Mouse (Mus musculus): ENCODE measurements around the gene Cradd. TPM values are rescaled to one million over a fixed set of nuclear protein-coding genes. Genes with fewer than 3 reads are reported as not detected.

The Cradd gene
- 12.0 and 14.4 TPM in 2 replicates for polyA plus RNA-seq (2016; fragmentation: Nextera tagmentation; extraction: Ambion mirVana)

DNA sequence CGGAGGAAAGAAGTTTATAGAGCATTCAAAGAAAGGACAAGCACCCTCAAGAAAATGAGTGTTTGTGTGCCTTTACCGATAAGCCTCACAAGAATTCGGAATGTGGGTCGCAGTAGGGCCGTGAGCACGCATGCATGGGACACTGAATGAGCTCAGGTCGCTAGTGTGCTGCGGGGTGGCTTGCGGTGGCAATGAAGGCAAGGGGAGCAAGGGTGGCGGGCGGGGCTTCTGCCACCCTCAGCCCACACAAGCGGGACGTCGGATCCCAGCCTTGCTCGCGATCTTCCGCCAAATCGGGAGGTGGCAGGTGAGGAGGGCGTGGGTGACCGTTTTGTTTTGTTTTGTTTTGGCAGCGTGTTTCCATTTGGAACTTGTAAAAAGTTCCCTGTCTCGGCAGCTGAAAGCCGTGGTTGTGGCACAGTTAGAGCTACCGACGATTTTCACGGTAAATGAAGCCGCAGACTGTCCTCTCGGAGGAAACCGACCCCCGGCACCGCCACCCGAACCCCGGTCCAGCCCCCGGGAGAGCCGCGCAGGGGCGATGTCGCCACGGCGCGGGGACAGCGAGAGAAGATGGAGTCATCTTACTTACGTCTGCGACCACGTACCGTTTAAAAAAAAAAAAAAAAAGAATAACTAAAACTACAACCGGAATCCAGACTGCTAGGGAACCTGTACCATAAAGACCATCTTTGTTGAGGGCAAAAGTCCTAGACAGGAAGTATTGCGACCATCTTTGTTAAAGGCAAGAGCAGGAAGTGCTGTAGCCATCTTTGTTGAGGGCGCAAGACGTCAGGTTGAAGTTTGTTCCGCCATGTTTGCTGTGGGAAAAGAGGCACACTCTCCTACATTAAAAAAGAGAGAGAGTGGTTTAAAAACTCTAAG, at the start of gene Cradd:
TSS of gene Cradd (minus strand) at position 741 of the 885 bp plus-strand sequence.
- peaks cover 12% of the 10 kb centered on the region for H3K4me1 ChIP-seq
- ATAC-seq (ENCODE audit: low FRiP score, low read depth) = peak; percentile 84
- H3K4me3 ChIP-seq = peak within 1 kb of the TSS; percentile 68
- under 1% methylated on average over 51 of the region's 51 CpGs for WGBS
- no peaks in the 10 kb centered on the region for H3K9me3 ChIP-seq
- peak within 1 kb of the TSS; percentile 54 for H3K4me2 ChIP-seq (replicated peaks)
- no peaks in the 10 kb centered on the region for H3K36me3 ChIP-seq
- peak within 1 kb of the TSS; percentile 92 for H3K27ac ChIP-seq (replicated peaks)
- H3K9ac ChIP-seq (replicated peaks) = peak within 1 kb of the TSS; percentile 67
- no peaks in the 10 kb centered on the region for H3K27me3 ChIP-seq

DNA sequence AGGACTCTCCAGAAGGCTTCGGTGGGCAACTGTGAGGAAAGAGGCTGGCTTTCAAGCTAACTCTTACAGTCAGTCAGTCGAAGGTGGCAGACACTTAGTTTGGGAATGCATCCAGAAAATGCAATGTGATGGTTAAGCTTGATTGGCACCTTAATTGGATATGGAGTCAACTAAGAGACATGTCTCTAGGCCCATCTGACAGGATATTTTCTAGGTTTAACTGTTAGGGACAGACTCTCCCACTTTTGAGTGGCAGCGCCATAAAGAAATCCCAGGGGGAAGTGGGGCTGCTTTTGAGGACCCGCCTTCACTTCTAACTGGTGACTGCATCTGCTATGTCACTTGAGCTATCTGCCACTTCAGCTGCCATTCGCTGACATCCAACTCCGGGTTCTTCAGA, 49.4 kb upstream of the Cradd start:
- no peak for ATAC-seq (ENCODE audit: low FRiP score, low read depth)
- 93% methylated on average over 6 of the region's 6 CpGs for WGBS
- H3K4me3 ChIP-seq = no peak overlapping the region
- no peaks in the 10 kb centered on the region for H3K27me3 ChIP-seq
- no peak overlapping the region for H3K9ac ChIP-seq (replicated peaks)
- H3K4me2 ChIP-seq (replicated peaks) = no peak overlapping the region
- no peaks in the 10 kb centered on the region for H3K4me1 ChIP-seq
- H3K9me3 ChIP-seq = no peaks in the 10 kb centered on the region
- H3K27ac ChIP-seq (replicated peaks) = no peak overlapping the region
- no peaks in the 10 kb centered on the region for H3K36me3 ChIP-seq

DNA sequence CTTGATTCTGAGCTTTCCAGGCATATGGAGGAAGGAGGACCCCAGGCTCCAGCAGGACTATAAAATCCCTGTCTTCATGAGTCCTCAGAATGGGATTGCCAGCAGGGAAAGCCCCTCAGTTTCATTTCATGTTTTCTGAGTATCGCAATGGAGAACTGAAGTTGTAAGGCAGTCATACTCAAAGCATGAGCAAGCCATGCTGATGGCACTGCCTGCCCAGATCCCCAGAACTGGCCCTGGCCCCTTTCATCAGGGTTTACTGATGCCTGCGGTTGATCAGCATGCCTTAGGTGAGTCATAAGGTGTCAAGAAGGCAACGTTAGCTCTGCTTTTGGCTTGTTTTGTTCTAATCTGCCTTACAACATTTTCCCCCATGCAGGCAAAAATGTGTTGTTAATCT, 48.0 kb upstream of the Cradd start:
- no peak overlapping the region for H3K27ac ChIP-seq (replicated peaks)
- 90% methylated on average over 3 of the region's 3 CpGs for WGBS

DNA sequence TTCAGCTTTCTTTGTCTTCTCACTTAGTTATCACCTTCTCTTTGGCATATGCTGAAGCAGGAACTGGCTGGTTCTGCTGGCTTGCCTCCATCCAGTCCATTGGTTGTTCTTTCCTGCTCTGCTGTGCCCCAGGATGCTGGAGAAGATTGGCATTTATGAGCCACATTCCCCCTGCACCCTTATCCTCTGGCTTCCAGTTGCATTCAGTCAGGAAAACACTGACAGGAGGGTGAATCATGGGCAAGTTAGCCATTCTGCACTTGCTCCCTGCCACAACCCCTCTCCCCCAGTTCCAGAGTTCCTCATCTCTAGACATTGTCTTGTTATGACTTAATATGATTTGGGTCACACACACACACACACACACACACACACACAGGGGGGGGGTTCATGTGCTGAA, 45.3 kb upstream of the Cradd start:
- no peaks in the 10 kb centered on the region for H3K9me3 ChIP-seq
- ATAC-seq (ENCODE audit: low FRiP score, low read depth) = no peak
- H3K9ac ChIP-seq (replicated peaks) = no peak overlapping the region
- H3K36me3 ChIP-seq = no peaks in the 10 kb centered on the region
- H3K27me3 ChIP-seq = no peaks in the 10 kb centered on the region
- H3K4me2 ChIP-seq (replicated peaks) = no peak overlapping the region
- H3K4me1 ChIP-seq = no peaks in the 10 kb centered on the region
- H3K27ac ChIP-seq (replicated peaks) = no peak overlapping the region
- H3K4me3 ChIP-seq = no peak overlapping the region

More for the DNA sequence above, 48.0 kb upstream of the Cradd start:
- Histone ChIP-seq H3K9me3 (no peaks in the 10 kb centered on the region), H3K9ac (replicated peaks) (no peak overlapping the region), H3K36me3 (no peaks in the 10 kb centered on the region), H3K4me1 (no peaks in the 10 kb centered on the region), H3K27me3 (no peaks in the 10 kb centered on the region), H3K4me3 (no peak overlapping the region), H3K4me2 (replicated peaks) (no peak overlapping the region)
- no peak for ATAC-seq (ENCODE audit: low FRiP score, low read depth)

DNA sequence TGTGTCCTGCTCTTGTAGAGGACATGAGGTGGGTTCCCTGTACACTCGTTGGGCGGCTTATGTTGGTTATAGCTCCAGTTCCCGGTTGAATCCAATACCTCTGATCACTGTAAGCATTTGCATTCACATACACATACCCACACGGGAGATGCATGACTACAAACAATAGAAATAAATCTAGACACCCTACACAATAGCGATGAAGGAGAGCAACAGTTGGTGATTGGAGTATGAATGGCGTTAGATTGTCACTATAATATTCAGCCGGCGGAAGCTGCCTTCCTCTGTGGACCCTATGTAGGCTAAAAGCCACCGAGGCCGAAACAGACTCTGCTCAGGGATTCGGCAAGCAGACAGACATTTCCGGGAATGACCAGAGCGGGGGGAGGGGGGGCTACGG, 44.2 kb upstream of the Cradd start:
- H3K27ac ChIP-seq (replicated peaks) = no peak overlapping the region
- H3K9ac ChIP-seq (replicated peaks) = no peak overlapping the region
- H3K4me2 ChIP-seq (replicated peaks) = no peak overlapping the region
- 93% methylated on average over 14 of the region's 14 CpGs for WGBS
- no peak overlapping the region for H3K4me3 ChIP-seq
- peaks cover 3% of the 10 kb centered on the region; the same call in 1 of the 2 replicates for H3K4me1 ChIP-seq
- H3K9me3 ChIP-seq = no peaks in the 10 kb centered on the region
- ATAC-seq (ENCODE audit: low FRiP score, low read depth) = no peak
- no peaks in the 10 kb centered on the region for H3K36me3 ChIP-seq
- H3K27me3 ChIP-seq = no peaks in the 10 kb centered on the region

DNA sequence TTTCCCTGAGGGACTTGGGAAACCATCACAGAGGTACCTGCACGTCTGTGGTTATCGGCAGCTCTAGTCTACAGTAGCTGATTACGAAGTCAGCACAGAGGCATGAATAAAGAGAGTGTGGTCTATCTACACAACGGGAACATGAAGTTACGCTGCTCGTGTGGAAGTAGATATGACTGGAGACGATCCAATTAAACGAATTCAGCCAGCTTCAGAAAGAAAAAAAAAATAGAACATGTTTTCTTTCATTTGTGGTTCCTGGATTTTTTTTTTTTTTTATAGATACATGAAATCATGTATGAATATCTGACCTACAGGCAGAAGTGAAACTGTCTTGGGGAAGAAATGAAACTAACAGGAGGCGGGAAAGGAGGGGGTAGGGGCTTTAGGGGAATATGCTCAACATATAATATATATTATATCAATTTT, 43.7 kb upstream of the Cradd start:
- H3K4me3 ChIP-seq = no peak overlapping the region
- H3K9ac ChIP-seq (replicated peaks) = no peak overlapping the region
- H3K36me3 ChIP-seq = no peaks in the 10 kb centered on the region
- ATAC-seq (ENCODE audit: low FRiP score, low read depth) = no peak
- H3K27ac ChIP-seq (replicated peaks) = no peak overlapping the region
- H3K4me1 ChIP-seq = peaks cover 3% of the 10 kb centered on the region; the same call in 1 of the 2 replicates
- WGBS = 91% methylated on average over 9 of the region's 9 CpGs
- H3K9me3 ChIP-seq = no peaks in the 10 kb centered on the region
- H3K27me3 ChIP-seq = no peaks in the 10 kb centered on the region
- H3K4me2 ChIP-seq (replicated peaks) = no peak overlapping the region

- WGBS = 81% methylated on average over 7 of the region's 7 CpGs
- Histone ChIP-seq H3K4me3 (no peak overlapping the region), H3K9me3 (no peaks in the 10 kb centered on the region), H3K27ac (replicated peaks) (no peak overlapping the region), H3K4me2 (replicated peaks) (no peak overlapping the region), H3K9ac (replicated peaks) (no peak overlapping the region), H3K4me1 (peaks cover 3% of the 10 kb centered on the region; the same call in 1 of the 2 replicates), H3K27me3 (no peaks in the 10 kb centered on the region), H3K36me3 (no peaks in the 10 kb centered on the region)
- ATAC-seq (ENCODE audit: low FRiP score, low read depth) = no peak
These were observed 43.3 kb upstream of the Cradd start for GRCm38 (mm10) chr10:95367241-95367640.

GRCm38 (mm10) chr10:95362326-95362725, 38.4 kb upstream of the Cradd start:
- peaks cover 3% of the 10 kb centered on the region; the same call in 1 of the 2 replicates for H3K4me1 ChIP-seq
- no peak overlapping the region for H3K4me3 ChIP-seq
- no peaks in the 10 kb centered on the region for H3K36me3 ChIP-seq
- WGBS = 32% methylated on average over 2 of the region's 2 CpGs
- ATAC-seq (ENCODE audit: low FRiP score, low read depth) = no peak
- no peaks in the 10 kb centered on the region for H3K27me3 ChIP-seq
- H3K27ac ChIP-seq (replicated peaks) = no peak overlapping the region
- H3K4me2 ChIP-seq (replicated peaks) = no peak overlapping the region
- H3K9me3 ChIP-seq = no peaks in the 10 kb centered on the region
- H3K9ac ChIP-seq (replicated peaks) = no peak overlapping the region

DNA sequence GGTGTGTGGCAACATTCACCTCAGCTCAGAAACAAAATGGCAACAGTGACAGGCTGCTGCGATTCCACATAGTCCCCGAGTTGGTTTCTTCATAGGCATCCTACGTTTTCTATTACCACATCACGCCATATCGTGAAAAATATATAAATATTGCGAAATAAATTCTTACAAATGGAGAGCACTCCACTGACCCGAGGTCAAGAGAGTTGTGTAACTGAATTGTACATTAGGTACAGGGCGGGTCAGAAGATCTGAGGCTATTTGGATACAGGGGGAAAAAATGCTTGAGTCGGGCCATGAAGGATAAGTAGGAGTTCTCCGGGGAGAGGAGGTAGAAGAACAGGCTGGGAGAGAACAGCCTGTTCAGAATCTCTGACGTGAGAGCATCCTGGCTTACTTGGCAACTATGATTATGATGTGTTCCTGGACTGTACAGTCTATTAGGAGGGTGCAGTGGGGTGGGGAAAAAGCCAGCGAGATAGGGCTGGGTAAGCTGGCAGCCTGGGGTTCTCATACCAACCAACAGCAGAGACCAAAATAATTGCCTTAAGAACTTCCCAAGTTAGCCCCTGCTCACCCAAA, 37.4 kb upstream of the Cradd start:
- Histone ChIP-seq H3K4me1 (peaks cover 3% of the 10 kb centered on the region; the same call in 1 of the 2 replicates), H3K9ac (replicated peaks) (no peak overlapping the region), H3K27me3 (no peaks in the 10 kb centered on the region), H3K36me3 (no peaks in the 10 kb centered on the region), H3K27ac (replicated peaks) (no peak overlapping the region), H3K4me3 (no peak overlapping the region), H3K4me2 (replicated peaks) (no peak overlapping the region), H3K9me3 (no peaks in the 10 kb centered on the region)
- no peak for ATAC-seq (ENCODE audit: low FRiP score, low read depth)
- WGBS = 92% methylated on average over 12 of the region's 12 CpGs

GRCm38 (mm10) chr10:95360048-95360447, 36.1 kb upstream of the Cradd start:
- WGBS = 92% methylated on average over 5 of the region's 5 CpGs
- H3K4me1 ChIP-seq = peaks cover 3% of the 10 kb centered on the region; the same call in 1 of the 2 replicates
- ATAC-seq (ENCODE audit: low FRiP score, low read depth) = no peak
- no peaks in the 10 kb centered on the region for H3K27me3 ChIP-seq
- H3K4me2 ChIP-seq (replicated peaks) = no peak overlapping the region
- H3K9me3 ChIP-seq = no peaks in the 10 kb centered on the region
- H3K4me3 ChIP-seq = no peak overlapping the region
- H3K9ac ChIP-seq (replicated peaks) = no peak overlapping the region
- H3K36me3 ChIP-seq = no peaks in the 10 kb centered on the region
- H3K27ac ChIP-seq (replicated peaks) = no peak overlapping the region

- WGBS = 97% methylated on average over 3 of the region's 3 CpGs
- no peak overlapping the region for H3K4me3 ChIP-seq
- ATAC-seq (ENCODE audit: low FRiP score, low read depth) = no peak
- H3K27me3 ChIP-seq = no peaks in the 10 kb centered on the region
- H3K27ac ChIP-seq (replicated peaks) = no peak overlapping the region
- no peak overlapping the region for H3K4me2 ChIP-seq (replicated peaks)
- no peak overlapping the region for H3K9ac ChIP-seq (replicated peaks)
- no peaks in the 10 kb centered on the region for H3K4me1 ChIP-seq
- no peaks in the 10 kb centered on the region for H3K36me3 ChIP-seq
- H3K9me3 ChIP-seq = no peaks in the 10 kb centered on the region
These were observed 33.8 kb upstream of the Cradd start for GRCm38 (mm10) chr10:95357721-95358120.

DNA sequence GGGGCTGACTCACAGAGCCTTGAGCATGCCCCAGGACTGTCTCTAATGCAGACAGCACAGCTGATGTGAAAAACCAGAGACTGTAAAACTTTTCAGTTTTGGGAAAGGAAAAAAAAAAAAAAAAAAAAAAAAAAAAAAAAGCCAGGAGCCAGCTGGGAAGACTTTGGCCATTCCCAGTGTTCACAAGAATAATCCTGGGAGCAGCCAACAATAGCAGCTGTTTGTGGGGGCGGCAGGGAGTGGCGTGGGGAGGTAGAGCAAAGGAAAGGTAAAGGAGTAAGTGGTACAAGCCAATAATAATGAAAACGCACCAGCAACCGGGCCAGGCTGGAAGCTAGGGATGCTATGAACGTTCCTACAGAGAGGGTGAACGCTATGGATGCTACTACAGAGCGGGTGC, 32.8 kb upstream of the Cradd start:
- Histone ChIP-seq H3K4me2 (replicated peaks) (no peak overlapping the region), H3K9ac (replicated peaks) (no peak overlapping the region), H3K36me3 (no peaks in the 10 kb centered on the region), H3K27me3 (no peaks in the 10 kb centered on the region), H3K4me1 (no peaks in the 10 kb centered on the region), H3K9me3 (no peaks in the 10 kb centered on the region), H3K4me3 (no peak overlapping the region), H3K27ac (replicated peaks) (no peak overlapping the region)
- WGBS = 71% methylated on average over 7 of the region's 7 CpGs
- no peak for ATAC-seq (ENCODE audit: low FRiP score, low read depth)

All from midbrain, embryonic 12.5 days (tissue).